Mouse (Mus musculus) embryonic facial prominence, embryonic 11.5 days (tissue): ENCODE data around the gene Naxe. TPM values are rescaled to one million over a fixed set of nuclear protein-coding genes. Genes with fewer than 3 reads are reported as not detected.

Source experiments
- ATAC-seq: fragments of 200-750 bp; cut with Nextera tagmentation; replicated peaks from 2 replicates; pipeline ENCODE4 v1.8.0; 2017; ENCODE audit warnings: low read depth; ENCODE audit not compliant: insufficient number of reproducible peaks, low FRiP score, low TSS enrichment
- DNase-seq: peaks from one replicate; pipeline ENCODE4 v3.0.0-alpha.2; 2015; ENCODE audit warnings: low spot score
- H3K27ac ChIP-seq: fragments of 300-500 bp; sonication (generic); replicated peaks from 2 replicates; pipeline ENCODE4 v1.5.1; 2014; ENCODE audit warnings: mild to moderate bottlenecking, low read depth, low read length, control low read depth
- H3K27me3 ChIP-seq: fragments of 300-500 bp; sonication (generic); 2 replicates; pipeline ENCODE4 v1.6.1; 2014; ENCODE audit warnings: mild to moderate bottlenecking, low read length, moderate library complexity, mixed read lengths; ENCODE audit not compliant: control insufficient read depth, insufficient read depth
- H3K36me3 ChIP-seq: fragments of 300-500 bp; sonication (generic); replicated peaks from 2 replicates; pipeline ENCODE4 v1.6.1; 2014; ENCODE audit warnings: low read depth, mild to moderate bottlenecking, low read length, moderate library complexity, mixed read lengths; ENCODE audit not compliant: control insufficient read depth, insufficient read depth
- H3K4me1 ChIP-seq: fragments of 300-500 bp; sonication (generic); 2 replicates; pipeline ENCODE4 v1.6.1; 2014; ENCODE audit warnings: low read length, mixed read lengths; ENCODE audit not compliant: control insufficient read depth, insufficient read depth
- H3K4me2 ChIP-seq: fragments of 300-500 bp; sonication (generic); 2 replicates; pipeline ENCODE4 v1.6.1; 2014; ENCODE audit warnings: low read depth, mild to moderate bottlenecking, control low read depth, low read length, moderate library complexity
- H3K4me3 ChIP-seq: fragments of 300-500 bp; sonication (generic); 2 replicates; pipeline ENCODE4 v1.5.1; 2014; ENCODE audit warnings: low read depth, low read length, control low read depth
- H3K9ac ChIP-seq: fragments of 300-500 bp; sonication (generic); replicated peaks from 2 replicates; pipeline ENCODE4 v1.6.1; 2014; ENCODE audit warnings: mild to moderate bottlenecking, control low read depth, low read length
- H3K9me3 ChIP-seq: fragments of 300-500 bp; sonication (generic); replicated peaks from 2 replicates; pipeline ENCODE4 v1.6.1; 2016; ENCODE audit warnings: mild to moderate bottlenecking, low read length, inconsistent platforms, mixed read lengths; ENCODE audit not compliant: control insufficient read depth
- WGBS: fragments of 180-500 bp; shearing (Covaris S2); extraction: QIAGEN DNeasy Blood & Tissue Kit; methylation state at CpG from one replicate; pipeline ENCODE4 v1.1.7; 2014; 5-methylcytosine and 5-hydroxymethylcytosine counted together
- polyA plus RNA-seq: library from polyadenylated mRNA; unstranded; fragments of >200 nt; fragmentation: Nextera tagmentation; extraction: Ambion mirVana; gene quantifications from 2 replicates; pipeline ENCODE4 v1.2.1, GENCODE M21; 2014

Naxe gene
- polyA plus RNA-seq, 1 experiment from 2014 or later = 157 TPM

GRCm38 (mm10) chr3:88090616-88091015 is 32.3 kb upstream of the Naxe start:
- H3K27ac ChIP-seq = no peak overlapping the region
- DNase-seq (no peak), ATAC-seq (no peak)
- H3K4me2 ChIP-seq = no peak overlapping the region
- H3K9me3 ChIP-seq = no peaks in the 10 kb centered on the region
- H3K27me3 ChIP-seq = no peaks in the 10 kb centered on the region
- no peak overlapping the region for H3K9ac ChIP-seq
- H3K36me3 ChIP-seq = peaks cover 2% of the 10 kb centered on the region
- no peak overlapping the region for H3K4me3 ChIP-seq
- no peaks in the 10 kb centered on the region for H3K4me1 ChIP-seq
- WGBS = 93% methylated on average over 6 of the region's 6 CpGs

DNA sequence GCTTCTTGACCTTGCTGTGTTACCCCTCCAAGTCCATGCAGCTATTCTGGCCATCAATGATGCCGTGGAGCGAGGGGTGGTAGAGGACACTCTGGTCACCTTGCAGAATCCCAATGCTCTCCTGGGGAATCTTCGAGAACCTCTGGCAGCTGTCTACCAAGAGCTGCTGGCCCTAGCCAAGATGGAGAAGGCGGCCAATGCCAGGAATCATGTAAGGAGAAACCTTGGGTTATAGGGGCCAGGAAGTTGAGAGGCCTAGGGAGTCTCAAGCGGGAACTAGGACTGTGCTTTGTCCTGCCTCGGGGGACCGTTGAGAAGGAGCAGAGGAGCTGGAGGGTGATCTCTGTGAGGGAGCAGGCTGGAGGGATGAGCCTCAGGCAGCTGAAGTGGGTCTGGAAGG is 31.8 kb upstream of the Naxe start:
- H3K9me3 ChIP-seq = no peaks in the 10 kb centered on the region
- no peak for ATAC-seq
- peaks cover 2% of the 10 kb centered on the region for H3K36me3 ChIP-seq
- H3K4me1 ChIP-seq = no peaks in the 10 kb centered on the region
- H3K9ac ChIP-seq = no peak overlapping the region
- no peaks in the 10 kb centered on the region for H3K27me3 ChIP-seq
- H3K4me3 ChIP-seq = no peak overlapping the region
- DNase-seq = no peak
- H3K4me2 ChIP-seq = no peak overlapping the region
- 91% methylated on average over 7 of the region's 7 CpGs for WGBS
- H3K27ac ChIP-seq = no peak overlapping the region

- H3K4me1 ChIP-seq = no peaks in the 10 kb centered on the region
- DNase-seq = peak; percentile 59
- whole genome bisulfite sequencing = 72% methylated on average over 1 of the region's 1 CpGs
- H3K27me3 ChIP-seq = no peaks in the 10 kb centered on the region
- H3K9me3 ChIP-seq = no peaks in the 10 kb centered on the region
- no peak overlapping the region for H3K4me2 ChIP-seq
- H3K36me3 ChIP-seq = no peaks in the 10 kb centered on the region; the same call in 1 of the 2 replicates
- no peak overlapping the region for H3K4me3 ChIP-seq
- H3K27ac ChIP-seq = no peak overlapping the region
- ATAC-seq = no peak
- no peak overlapping the region for H3K9ac ChIP-seq
These were observed 29.4 kb upstream of the Naxe start for GRCm38 (mm10) chr3:88087688-88088087.

DNA sequence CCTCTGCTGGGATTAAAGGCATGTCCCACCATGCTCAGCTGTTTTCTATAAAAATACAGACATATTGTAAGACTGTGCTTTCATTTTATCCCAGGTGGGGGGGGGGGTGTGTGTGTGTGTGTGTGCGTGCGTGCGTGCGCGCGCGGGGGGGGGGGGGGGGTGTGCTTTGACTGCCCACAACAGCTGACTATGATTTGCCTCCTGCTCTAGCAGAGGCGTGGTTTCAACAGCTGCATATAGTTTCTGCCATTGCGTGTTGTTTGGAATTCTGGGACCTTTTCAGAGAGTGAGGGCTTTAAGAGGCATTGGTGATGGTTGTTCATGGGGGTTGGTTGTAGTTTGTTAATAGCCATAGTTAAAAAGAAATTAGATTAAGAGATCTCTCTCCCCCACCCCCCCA is 27.2 kb upstream of the Naxe start:
- Histone ChIP-seq H3K4me3 (no peak overlapping the region), H3K4me2 (no peak overlapping the region), H3K27ac (no peak overlapping the region), H3K36me3 (no peaks in the 10 kb centered on the region; the same call in 1 of the 2 replicates), H3K4me1 (no peaks in the 10 kb centered on the region), H3K9me3 (no peaks in the 10 kb centered on the region), H3K27me3 (no peaks in the 10 kb centered on the region), H3K9ac (no peak overlapping the region)
- WGBS = 80% methylated on average over 4 of the region's 9 CpGs
- no peak for ATAC-seq
- DNase-seq = peak; percentile 12

DNA sequence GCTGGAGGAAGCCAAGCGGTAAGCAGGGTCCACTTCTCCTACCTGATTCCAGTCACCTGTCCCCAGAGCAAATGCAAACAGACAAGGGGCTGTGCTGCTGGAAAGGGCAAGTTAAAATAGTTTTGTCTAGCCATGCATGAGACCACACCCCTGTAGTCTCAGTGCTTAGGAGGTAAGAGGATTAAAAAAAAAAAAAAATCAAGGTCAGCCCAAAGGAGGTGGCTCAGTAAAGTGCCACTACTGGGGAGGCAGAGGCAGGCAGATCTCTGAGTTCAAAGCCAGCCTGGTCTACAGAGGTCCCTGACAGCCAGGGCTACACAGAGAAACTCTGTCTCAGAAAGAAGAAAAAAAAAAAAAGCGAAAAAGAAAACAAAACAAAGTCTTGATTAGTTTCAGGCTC is 25.7 kb upstream of the Naxe start:
- Histone ChIP-seq H3K9me3 (no peaks in the 10 kb centered on the region), H3K9ac (no peak overlapping the region), H3K4me3 (no peak overlapping the region), H3K4me2 (no peak overlapping the region), H3K27me3 (no peaks in the 10 kb centered on the region), H3K27ac (no peak overlapping the region), H3K4me1 (no peaks in the 10 kb centered on the region), H3K36me3 (no peaks in the 10 kb centered on the region)
- ATAC-seq (no peak), DNase-seq (no peak)
- WGBS = 94% methylated on average over 2 of the region's 2 CpGs

DNA sequence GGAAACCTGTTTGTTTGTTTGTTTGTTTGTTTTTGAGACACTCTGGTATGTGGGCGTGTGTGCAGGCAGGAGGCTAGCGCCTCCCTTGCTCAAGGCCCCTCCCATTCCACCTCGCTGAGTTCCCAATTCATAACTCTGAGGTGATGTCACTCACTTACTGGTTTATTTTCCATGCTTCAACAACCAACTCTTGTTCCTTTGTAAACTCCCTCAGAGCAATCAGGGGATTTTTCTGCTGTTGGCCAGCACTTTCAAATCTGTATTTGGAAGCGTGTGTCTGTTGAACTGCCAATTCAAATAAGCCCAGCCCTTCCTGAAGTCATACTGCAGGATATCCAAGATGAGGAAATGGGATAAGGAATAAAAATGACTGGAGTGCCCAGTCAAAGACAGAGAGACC is 24.4 kb upstream of the Naxe start:
- WGBS = 17% methylated on average over 4 of the region's 4 CpGs
- peak overlapping the region; percentile 67; the same call in 1 of the 2 replicates for H3K9ac ChIP-seq

DNA sequence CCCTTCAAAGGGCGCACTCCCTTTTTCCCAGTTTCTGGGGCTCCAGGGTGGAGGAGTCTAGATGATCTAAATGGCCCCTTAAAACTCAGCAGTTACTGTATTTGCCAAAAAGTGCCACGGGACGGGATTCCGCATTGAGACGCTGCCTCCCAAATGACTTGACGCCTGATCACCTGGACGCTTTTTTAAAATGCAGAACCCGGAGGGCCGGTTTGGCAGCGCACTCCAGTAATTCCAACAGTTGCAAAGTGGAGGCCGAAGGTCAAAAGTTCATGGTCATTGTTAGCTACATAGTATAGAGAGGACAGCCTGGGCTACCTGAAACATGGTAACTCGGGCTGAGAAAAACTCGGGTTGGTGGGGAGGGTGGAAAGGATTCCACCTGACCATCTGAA is 23.9 kb upstream of the Naxe start:
- no peaks in the 10 kb centered on the region for H3K4me1 ChIP-seq
- H3K9me3 ChIP-seq = no peaks in the 10 kb centered on the region
- H3K4me3 ChIP-seq = peak overlapping the region; percentile 62
- peak overlapping the region; percentile 67 for H3K9ac ChIP-seq
- peak overlapping the region; percentile 52 for H3K4me2 ChIP-seq
- H3K27me3 ChIP-seq = no peaks in the 10 kb centered on the region
- peak; percentile 17 for DNase-seq
- H3K36me3 ChIP-seq = no peaks in the 10 kb centered on the region
- ATAC-seq = 0 out of 2 replicates have a peak, but pooled peaks have one; percentile 3
- WGBS = 4% methylated on average over 13 of the region's 13 CpGs
- no peak overlapping the region for H3K27ac ChIP-seq

More for the DNA sequence above, 24.4 kb upstream of the Naxe start:
- no peaks in the 10 kb centered on the region for H3K27me3 ChIP-seq
- H3K4me2 ChIP-seq = peak overlapping the region; percentile 52
- no peak overlapping the region for H3K27ac ChIP-seq
- H3K36me3 ChIP-seq = no peaks in the 10 kb centered on the region
- peak overlapping the region; percentile 62 for H3K4me3 ChIP-seq
- ATAC-seq (no peak), DNase-seq (peak; percentile 18)
- no peaks in the 10 kb centered on the region for H3K4me1 ChIP-seq
- no peaks in the 10 kb centered on the region for H3K9me3 ChIP-seq

GRCm38 (mm10) chr3:88081345-88082223 is 23.3 kb upstream of the Naxe start, which contains the start of gene Iqgap3:
TSS of gene Iqgap3 (plus strand) at chr3:88081971.
- no peaks in the 10 kb centered on the region for H3K4me1 ChIP-seq
- WGBS = 20% methylated on average over 33 of the region's 33 CpGs
- H3K27me3 ChIP-seq = no peaks in the 10 kb centered on the region
- peak; percentile 79 for ATAC-seq
- H3K9me3 ChIP-seq = no peaks in the 10 kb centered on the region
- H3K36me3 ChIP-seq = no peaks in the 10 kb centered on the region
- no peak within 1 kb of the TSS for H3K27ac ChIP-seq
- DNase-seq = peak; percentile 95
- peak within 1 kb of the TSS; percentile 52 for H3K4me2 ChIP-seq
- peak within 1 kb of the TSS; percentile 67 for H3K9ac ChIP-seq
- H3K4me3 ChIP-seq = peak within 1 kb of the TSS; percentile 62
